ENCODE assay signal across 8 mouse cellular contexts in the genomic region with DNA sequence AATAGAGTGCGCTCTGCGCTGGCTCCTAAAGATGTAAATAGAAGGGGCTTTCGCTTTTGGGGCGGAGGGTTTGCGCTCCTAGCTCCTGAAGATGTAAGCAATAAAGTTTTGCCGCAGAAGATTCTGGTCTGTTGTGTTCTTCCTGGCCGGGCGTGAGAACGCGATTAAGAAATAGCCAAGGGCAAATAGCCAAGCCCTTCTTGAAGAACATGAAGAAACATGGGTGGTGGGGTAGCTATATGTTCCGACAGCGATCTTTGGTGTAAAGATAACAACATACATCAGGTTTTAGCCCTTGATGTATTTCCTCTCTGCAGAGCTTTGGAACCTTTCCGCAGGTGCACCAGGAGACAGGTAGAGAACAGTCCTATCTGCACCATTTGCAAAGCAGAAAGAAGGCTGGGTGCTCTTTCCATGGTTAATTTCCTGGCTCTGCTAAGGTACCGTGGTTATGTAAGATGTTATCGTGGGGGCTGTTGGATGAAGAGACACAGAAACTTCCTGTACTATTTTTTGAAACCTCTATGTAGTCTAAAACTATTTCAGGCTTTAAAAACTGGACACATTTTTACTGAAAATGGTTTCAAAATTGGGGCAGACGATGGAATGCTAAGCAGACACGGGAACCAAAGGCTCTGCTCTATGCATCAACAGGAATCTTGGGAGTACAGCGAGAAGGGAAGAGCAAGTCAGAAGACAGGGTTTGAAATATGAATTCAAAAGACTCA. TPM values are rescaled to one million over a fixed set of nuclear protein-coding genes. Genes with fewer than 3 reads are reported as not detected.
DNase-seq lines count a peak whose midpoint lies in the region; ATAC-seq and TF ChIP-seq lines count a peak whose summit lies in the region.

No protein-coding gene starts in this region.

- no peaks in the 10 kb centered on the region for H3K9me3 ChIP-seq in liver, embryonic 13.5 days (replicated peaks)

- H3K4me1 ChIP-seq in spleen, adult 2 months (ENCODE audit: control insufficient read depth, insufficient read depth, insufficient read length): peaks cover 10% of the 10 kb centered on the region; the same call in 1 of the 2 replicates
- H3K4me1 ChIP-seq in liver, embryonic 13.5 days (replicated peaks): peaks cover 12% of the 10 kb centered on the region

- peaks cover 8% of the 10 kb centered on the region; the same call in 1 of the 2 replicates for H3K27me3 ChIP-seq in spleen, adult 2 months (ENCODE audit: control insufficient read depth, insufficient read depth, low read length)
- H3K27me3 ChIP-seq in liver, embryonic 13.5 days: peaks cover 49% of the 10 kb centered on the region

- intact Hi-C loops in left cerebral cortex, postnatal 10 days (cut with DNase I): no loop called here

- no peak for ATAC-seq in liver, embryonic 13.5 days (ENCODE audit: low read depth)

- no peak; the same call in 1 of the 2 replicates for TF ChIP-seq POLR2A in spleen, adult 2 months (IDR thresholded peaks at IDR 0.05; ENCODE audit: low read depth, low read length)

- H3K4me2 ChIP-seq in liver, embryonic 13.5 days: peak overlapping the region; percentile 71

- no peaks in the 10 kb centered on the region for H3K36me3 ChIP-seq in spleen, adult 2 months (ENCODE audit: control insufficient read depth, insufficient read depth, low read length)
- no peaks in the 10 kb centered on the region for H3K36me3 ChIP-seq in liver, embryonic 13.5 days

- H3K4me3 ChIP-seq in spleen, adult 2 months (ENCODE audit: extremely low read depth, insufficient read depth, insufficient read length): peak overlapping the region; percentile 64
- peak overlapping the region; percentile 55 for H3K4me3 ChIP-seq in liver, embryonic 13.5 days (replicated peaks)

- peak; percentile 32 for DNase-seq in cerebellum, adult 8-10 months
- no peak for DNase-seq in cerebellum, postnatal 14 days
- no peak for DNase-seq in spleen, adult 2 months (ENCODE audit: low read depth in 1 of 2, low spot score in 2 of 2)
- DNase-seq in spleen, postnatal 14 days (ENCODE audit: low spot score in 2 of 2): no peak
- no peak for DNase-seq in liver, embryonic 13.5 days
- DNase-seq in yolk sac, embryonic 10.5 days (ENCODE audit: low spot score): peak; percentile 32
- DNase-seq in frontal cortex, postnatal 25 days (ENCODE audit: low spot score in 2 of 2): no peak
- no peak for DNase-seq in left cerebral cortex, postnatal 10 days (ENCODE audit: extremely low spot score in 1 of 2, low spot score in 2 of 2)

- WGBS in spleen, adult 2 months: 20% methylated on average over 18 of the region's 18 CpGs
- WGBS in liver, embryonic 13.5 days (ENCODE audit: insufficient replicate concordance): 25% methylated on average over 18 of the region's 18 CpGs

- H3K27ac ChIP-seq in spleen, adult 2 months (ENCODE audit: insufficient read depth, low read length): peak overlapping the region; percentile 87
- H3K27ac ChIP-seq in liver, embryonic 13.5 days: no peak overlapping the region

- peak overlapping the region; percentile 46 for H3K9ac ChIP-seq in liver, embryonic 13.5 days

- TF ChIP-seq CTCF in spleen, adult 2 months (IDR thresholded peaks at IDR 0.05; ENCODE audit: extremely low read depth, insufficient read depth, insufficient read length, insufficient replicate concordance): no peak

RNA-seq across cellular contexts. Expression of gene Rab6b, which starts 2.5 kb away (rescaled TPM):
- 1.4 and 8.3 TPM in 2 replicates for polyA plus RNA-seq in spleen, adult 2 months (2012; rRNA removed)
- 0.12 and 0.18 TPM in 2 replicates for polyA plus RNA-seq in liver, embryonic 13.5 days (2015; fragmentation: Nextera tagmentation; extraction: Ambion mirVana)
- total RNA-seq in left cerebral cortex, postnatal 10 days (2021): 100 to 1,000 TPM; 623 to 633 TPM

Comparison
In these comparisons a context has a peak if more than half of its experiments do, and no peak if none do; other contexts are left out.
1. DNase-seq: peak in cerebellum, adult 8-10 months (single experiment) and yolk sac, embryonic 10.5 days (single experiment); none in cerebellum, postnatal 14 days (0 of 2), spleen, adult 2 months (0 of 2), spleen, postnatal 14 days (0 of 2), liver, embryonic 13.5 days (single experiment), frontal cortex, postnatal 25 days (0 of 2) and left cerebral cortex, postnatal 10 days (0 of 2).